Mouse (Mus musculus) CH12F3 (cell line): ENCODE measurements around the gene Pik3r3.
"Not testable (repeated sequence)": the region's sequence is repeated elsewhere in the genome, so short reads cannot be mapped to it uniquely, and the experiment has no call there.

Source experiments
- in situ Hi-C: fragments of 300-500 bp; cut with MboI; formaldehyde crosslinking; loops from 2 replicates; pipeline ENCODE4 v1.14.3; 2020; ENCODE audit warnings: low sequenced_read_pairs

The Pik3r3 gene

DNA sequence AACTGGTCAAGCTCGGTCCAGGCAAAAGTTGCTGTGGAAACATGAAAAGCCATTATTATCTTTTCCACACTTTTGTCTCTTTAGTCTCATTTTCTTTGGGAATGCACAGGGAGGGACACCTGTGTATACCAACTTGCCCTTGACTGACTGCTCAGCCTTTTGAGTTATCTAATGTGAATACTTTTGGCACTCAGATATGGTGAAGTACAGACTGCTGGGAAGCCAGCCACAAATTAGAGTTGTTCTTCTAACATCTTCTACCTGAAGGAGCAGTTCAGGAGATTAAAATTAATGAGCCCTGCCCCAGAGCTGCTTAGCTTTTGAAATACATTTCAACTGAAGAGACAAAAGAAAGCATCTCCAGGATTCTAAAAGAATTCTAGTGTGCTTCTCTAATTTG lies 2.4 kb upstream of the Pik3r3 start:
- in situ Hi-C loops, result no loop called here

DNA sequence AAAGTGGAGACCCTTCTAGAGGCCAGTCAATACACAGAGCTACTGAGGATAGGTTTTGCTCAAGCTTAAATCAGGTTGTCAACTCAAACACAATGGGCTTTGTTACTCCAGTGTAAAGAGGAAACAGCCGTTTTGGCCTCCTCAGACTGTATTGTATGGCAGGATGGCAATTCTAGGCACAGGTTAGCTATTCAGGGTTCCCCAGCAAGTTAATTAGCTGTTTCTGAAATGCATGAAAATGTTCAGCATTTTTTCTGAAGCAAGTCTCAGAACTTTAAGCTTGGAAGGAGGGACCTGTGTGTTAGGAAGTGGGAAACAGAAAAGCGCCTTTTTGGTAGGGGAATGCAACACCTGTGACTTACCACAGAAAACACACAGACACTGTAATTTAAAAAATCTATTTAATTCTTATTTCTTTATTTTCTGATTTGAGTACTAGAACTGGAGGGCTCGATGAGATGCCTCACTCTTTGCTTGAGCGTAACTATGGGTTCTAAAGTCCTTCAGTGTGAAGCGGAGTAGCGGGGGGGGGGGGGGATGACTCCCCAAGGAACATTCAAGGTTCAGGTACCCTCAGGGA lies 1.3 kb upstream of the Pik3r3 start:
- in situ Hi-C loops, result no loop called here

DNA sequence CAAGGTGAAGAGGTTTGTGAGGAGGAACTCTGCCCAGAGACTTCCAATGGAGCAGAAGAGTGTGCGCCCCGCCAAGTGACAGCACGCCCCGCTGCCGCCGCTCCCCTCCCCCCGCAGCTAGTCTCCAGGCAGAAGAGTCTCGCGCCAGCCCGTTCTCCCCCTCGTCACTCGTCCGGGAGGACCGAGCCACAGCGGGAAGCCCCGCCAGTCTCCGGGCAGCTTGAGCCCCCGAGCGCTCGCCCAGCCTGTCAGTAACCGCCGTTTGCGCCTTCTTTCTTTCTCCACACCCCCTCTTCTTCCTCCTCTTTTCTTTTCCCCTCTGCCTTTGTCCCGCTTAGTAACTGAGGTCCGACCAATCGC lies 658 bp upstream of the Pik3r3 start:
- in situ Hi-C loops, result no loop called here

DNA sequence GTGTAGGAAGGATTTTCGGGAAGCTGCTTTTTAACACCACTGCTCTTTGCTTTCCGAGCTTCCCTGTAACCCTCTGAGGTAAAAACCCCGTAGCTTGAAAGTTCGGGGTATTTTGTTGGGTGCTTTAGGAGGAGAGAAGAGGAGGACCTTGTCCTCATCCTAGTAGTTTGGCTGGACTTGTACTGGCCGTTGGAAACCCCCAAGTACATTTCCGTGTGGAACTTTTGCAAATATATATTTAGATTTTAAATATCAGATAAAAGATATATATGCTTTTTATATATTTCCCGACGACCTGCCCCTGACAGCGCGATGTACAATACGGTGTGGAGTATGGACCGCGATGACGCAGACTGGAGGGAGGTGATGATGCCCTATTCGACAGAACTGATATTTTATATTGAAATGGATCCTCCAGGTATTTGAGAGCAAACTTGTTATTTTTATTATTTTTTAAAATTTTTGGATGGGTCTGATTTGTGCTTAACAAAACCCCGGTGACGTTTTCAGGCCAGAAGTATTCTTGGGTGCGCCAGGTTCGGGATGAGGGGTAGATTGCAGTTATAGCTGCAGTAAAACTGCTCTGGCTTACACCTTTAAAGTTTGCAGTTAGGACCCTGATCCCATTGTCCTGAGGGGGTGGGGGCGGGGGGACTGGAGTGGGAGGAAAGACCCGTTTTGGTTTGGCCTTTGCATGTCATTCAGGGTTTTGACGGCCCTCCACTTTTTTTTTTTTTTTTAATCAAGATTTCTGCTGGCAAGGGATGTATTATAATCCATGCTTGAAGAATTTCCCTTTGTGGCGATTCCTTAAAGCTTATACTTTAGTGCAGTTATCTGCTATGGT lies 801 bp downstream of the Pik3r3 start:
- in situ Hi-C loops, result no loop called here

DNA sequence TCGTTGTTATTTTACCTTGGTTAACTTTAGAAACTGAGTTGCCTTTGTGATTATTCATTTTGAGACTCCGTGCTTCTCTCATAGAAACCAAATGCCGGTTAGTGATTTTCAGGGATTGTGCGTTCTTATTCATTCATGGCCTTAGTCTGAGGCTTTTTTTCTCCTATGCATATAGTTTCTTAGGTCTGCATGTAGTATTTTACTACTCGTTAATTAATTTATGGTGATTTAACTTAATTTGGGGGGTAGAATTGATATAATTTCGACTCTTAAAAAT lies 1.4 kb downstream of the Pik3r3 start:
- in situ Hi-C loops, result no loop called here

DNA sequence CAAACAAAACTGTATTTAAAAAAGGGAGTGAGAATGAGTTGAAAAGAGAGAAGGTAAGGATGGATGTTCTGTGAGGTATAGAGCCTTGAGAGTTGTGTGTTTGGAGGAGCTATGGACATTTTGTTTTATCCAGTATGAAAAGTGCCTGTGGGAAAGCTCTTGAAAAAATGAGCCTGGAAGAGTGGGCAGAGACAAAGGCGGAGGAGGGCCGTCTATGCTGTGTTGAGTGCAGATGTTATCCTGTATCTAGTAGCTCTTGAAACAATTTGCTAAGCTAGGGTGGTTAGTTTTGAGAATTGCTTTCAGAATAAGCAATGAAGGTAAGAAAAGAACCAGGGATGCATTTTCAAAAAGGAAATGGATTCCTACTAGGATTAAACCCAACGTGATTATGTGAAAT lies 22.0 kb downstream of the Pik3r3 start:
- in situ Hi-C loops, result no loop called here

DNA sequence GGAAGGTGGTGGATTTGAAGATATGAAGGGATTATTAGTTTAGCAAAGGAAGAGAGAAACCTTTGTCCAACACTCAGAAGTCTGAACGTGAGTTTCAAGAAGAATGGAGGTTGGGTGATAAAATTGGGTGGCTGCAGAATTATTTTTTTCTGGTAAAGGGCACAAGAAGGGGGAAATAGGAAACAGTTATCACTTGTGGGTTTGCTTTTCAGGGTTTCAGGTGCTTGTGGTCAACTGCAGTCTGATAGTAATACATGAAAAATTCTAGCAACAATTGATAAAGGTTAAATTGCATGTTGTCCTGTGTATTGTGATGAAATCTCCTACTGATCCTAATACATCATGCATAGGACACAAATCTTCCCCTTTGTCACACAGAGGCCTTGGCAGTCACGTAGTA lies 22.8 kb downstream of the Pik3r3 start:
- in situ Hi-C loops, result no loop called here

DNA sequence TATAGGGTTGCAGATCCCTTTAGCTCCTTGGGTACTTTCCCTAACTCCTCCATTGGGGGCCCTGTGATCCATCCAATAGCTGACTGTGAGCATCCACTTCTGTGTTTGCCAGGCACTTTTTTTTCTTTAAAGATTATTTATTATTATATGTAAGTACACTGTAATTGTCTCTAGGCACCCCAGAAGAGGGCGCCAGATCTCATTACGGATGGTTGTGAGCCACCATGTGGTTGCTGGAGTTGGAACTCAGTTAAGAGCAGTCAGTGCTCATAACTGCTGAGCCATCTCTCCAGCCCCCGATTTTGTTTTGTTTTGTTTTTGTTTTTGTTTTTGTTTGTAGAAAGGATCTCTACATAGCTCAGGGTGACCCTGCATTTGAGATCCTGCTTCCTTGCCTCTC lies 24.5 kb downstream of the Pik3r3 start:
- in situ Hi-C loops, result not testable (repeated sequence)

DNA sequence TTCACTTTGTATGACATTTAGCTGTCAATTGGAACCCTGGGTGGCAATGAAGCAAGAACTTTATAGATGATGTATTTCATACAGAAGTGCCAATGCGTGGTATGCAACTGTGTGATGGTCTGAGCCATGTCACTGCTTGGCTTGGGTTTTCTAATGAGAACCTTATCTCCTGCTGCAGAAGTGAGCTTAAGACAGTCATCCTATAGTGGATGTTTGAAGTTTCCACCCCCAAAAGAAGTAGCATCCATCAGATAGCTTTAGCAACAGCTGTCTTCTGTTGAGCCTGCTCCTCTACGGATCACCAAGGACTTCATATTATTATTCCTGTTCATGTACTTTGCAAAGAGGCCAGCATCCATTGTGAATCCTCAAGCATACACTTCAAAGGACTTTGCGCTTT lies 28.6 kb downstream of the Pik3r3 start:
- in situ Hi-C loops, result no loop called here

DNA sequence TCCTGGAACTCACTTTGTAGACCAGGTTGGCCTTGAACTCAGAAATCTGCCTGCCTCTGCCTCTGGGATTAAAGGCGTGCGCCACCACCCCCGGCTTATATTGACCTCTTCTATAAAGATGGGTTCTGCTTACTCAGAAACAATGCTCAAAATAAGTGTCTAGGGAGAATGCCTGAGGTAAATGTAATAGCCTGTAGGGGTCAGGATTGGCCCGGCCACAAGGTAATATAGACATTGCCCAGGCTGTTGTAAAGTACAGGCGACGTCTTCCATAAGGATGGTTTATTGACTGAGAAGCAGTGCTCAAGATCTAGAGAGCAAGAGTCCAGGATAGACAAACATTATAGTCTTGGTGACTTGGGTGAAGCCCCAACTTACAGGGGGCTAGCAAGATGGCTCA lies 46.8 kb downstream of the Pik3r3 start:
- in situ Hi-C loops, result no loop called here

DNA sequence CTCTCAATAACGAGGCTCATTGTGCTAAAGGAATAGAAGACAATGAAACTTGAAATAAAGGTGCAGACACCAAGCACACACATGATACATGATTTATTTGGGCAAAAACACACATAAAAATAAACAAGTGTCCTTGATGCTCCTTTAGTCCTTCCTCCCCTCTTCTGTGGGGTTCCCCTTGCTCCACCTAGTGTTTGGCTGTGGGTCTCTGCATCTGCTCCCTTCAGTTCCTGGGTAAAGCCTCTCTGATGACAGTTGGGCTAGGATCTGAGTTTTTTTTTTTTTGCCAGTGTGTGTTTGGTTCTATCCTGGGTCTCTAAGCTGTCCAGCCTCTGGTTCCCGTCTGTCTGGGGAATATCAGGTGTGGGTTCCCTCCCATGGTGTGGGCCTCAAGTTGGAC lies 60.8 kb downstream of the Pik3r3 start:
- in situ Hi-C loops, result no loop called here

DNA sequence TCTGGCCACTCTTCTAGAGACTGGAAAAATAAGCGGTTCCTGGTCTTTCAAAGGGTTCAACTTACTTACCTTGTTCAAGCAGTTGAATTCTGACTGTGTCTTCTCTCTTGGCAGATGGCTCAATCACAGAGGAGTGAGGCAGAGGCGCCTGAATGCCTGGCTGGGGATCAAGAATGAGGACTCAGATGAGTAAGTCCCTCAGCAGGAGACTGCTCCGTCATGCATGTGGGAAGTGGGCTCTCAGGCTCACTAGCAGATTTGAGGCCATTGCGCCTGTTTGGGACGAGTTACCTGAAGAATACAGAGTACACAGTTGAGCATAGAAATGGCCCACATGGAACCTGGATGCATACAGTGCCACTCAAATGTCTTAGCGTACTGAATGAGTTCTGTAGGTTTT lies 70.1 kb downstream of the Pik3r3 start:
- in situ Hi-C loops, result no loop called here

DNA sequence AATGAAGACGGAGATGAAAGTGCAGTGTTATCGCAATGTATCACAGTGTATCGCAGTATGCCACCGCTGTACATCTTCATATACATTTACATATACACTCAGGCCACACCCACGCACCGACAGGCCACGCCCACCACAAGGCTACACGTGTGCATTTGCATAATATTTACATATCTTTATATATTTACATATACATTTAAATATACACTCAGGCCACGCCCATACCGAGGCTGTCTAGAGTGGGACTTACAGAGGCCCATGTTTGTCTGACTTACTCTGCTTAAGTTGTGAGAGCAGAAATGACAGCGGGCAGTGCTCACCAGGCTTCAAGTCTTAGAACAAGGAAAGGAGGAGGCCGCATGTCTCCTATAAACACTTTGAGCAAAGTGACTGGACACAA lies 71.9 kb downstream of the Pik3r3 start:
- in situ Hi-C loops, result no loop called here

DNA sequence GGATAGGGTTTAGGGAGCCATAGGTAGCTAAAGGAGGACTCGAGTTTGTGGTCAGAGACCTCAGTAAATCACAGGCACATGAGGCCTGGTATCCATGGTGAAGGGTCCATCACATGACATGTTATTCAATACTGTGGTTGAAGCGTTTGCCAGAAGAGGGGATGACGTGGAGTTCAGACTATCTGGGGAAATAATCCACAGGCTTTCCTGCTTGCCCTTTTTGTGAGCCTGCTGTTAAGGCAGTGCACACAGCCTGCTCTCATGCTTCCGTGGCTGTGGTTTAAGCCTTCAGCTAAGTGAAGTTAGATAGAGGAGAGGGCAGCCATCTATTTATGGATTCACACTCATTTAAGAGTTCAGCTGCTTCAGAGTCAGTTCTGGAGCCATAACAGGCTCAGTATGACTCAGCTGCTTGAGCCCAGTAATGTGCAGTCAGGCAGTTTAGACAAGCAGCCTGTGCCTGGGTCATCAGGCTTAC lies 79.5 kb downstream of the Pik3r3 start:
- in situ Hi-C loops, result no loop called here

DNA sequence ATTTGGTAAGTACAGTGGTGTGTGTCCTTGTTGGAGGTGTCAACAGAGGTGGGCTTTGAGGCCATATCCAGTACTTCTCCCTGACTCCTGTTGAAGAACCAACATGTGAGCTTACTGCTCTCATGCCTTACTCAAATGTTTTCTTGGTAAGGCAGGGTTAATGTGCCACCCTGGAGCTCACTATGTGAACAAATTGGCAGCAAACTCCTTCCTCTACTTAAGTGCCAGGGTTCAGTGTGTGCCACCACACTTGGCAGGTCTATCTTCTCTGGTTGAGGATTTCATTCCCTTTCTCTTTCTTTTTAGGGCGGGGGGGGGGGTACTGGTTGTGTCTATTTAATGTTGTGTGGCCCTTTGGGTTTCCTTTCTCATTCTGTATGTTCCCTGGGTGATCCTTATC lies 83.1 kb downstream of the Pik3r3 start:
- in situ Hi-C loops, result no loop called here

DNA sequence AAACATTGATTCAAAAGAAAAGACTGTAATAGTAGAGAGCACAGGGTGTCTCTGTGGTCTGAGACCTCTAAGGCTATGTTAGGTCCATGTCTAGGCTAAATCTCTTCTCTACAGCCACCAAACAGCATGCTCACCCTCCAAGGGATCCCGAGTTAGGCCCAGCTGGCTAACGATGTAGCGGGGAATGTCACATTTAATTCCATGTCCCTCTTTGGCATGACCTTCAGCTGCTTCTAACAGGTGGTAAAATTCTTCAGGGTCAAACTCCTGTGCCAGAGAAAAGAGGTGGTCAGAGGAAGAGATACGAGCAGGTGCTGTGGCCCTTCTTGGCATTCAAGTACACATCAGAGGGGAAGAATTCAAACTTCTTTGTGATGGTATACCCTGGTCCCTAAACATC lies 96.2 kb downstream of the Pik3r3 start:
- in situ Hi-C loops, result no loop called here

DNA sequence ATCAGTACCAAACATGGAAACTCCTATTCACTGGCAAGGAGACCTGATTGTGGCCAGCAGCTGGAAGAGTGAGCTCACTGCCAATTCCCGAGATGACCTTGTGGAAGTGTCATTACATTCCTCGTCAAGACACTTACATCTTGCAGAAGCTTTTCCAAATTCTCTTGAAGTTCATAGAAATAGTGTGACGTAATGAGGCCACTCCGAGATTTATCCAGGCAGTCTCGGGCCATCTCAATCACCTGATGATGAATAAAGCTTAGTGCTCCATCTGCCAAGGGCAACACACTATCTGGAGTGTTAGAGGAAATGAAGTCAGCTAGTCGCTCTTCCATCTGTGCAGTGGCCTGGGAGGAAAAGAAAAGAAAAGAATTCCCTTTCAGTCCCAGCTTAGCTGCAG lies 100.7 kb downstream of the Pik3r3 start:
- in situ Hi-C loops, result no loop called here

DNA sequence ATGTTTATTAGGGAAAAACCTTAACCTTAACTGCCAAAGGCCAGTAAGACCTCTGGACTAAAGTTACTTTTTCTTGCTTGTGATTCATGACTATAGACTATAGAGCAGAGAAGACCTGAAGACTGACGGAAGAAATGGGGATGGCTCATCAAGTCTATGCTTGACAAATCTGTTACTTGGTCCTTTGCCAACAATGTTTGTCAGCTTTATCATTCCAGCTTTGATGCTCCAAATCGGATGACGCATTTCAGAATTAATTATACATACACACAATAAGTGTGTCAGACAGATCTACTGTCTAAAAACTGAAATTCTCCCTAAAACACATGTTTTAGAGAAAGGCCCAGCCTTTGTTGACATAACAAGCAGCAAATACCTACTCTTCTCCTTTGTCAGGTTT lies 107.8 kb downstream of the Pik3r3 start:
- in situ Hi-C loops, result no loop called here

DNA sequence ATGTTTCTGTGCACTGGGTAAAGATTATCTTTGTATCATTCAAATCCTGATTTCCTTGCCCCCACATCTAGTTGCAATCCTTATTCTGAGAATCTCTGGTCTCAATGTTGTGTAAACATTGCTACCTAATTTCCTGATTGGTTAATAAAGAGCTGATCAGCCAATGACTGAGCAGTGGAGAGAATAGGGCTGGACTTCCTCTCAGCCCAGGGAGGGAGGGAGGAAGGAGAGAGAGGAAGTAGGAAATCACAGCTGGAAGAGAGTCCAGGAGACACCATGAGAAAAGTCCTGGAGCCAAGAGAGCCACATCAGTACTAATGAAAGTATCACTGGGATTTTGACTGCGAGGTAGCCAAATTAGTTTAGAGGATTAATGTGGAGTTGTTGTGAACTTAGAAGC lies 114.9 kb downstream of the Pik3r3 start:
- in situ Hi-C loops, result no loop called here

DNA sequence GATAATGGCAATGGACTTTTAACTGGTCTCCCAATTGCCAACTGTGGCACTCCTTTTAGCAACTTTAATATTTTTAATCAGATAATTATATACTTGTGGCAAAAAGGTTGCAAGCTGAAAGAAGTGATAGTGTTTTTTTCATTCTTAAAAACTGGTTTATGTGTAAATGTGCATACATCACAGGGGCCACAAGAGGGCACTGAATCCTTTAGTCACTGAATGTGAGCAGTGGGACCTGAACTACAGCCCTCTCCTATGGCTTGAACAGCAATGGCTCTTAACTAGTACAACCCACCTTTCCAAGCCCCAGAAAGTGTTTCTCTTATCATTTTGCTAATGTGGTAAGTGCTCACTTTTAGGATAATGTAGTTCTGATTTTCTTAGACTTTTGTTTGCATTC lies 120.7 kb downstream of the Pik3r3 start:
- in situ Hi-C loops, result no loop called here

DNA sequence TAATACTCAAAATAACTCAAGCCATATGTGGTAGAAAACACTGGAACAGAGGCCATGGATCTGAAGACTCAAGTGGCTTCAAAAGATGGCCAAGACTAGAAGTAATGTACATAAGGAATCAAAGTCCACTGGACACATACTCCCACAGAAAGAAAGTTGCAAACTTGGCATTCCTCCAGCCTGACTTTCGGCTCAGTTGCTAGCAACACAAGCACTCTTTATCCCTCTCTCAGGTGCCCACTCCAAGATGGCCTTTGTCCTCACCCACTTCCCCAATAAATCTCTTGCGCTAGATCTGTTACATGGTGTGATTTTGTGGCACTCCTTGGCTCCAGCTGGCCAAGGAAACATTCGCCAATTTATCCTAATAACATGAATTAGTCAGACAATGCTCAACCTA lies 131.1 kb downstream of the Pik3r3 start:
- in situ Hi-C loops, result no loop called here
